Mouse (Mus musculus) embryonic facial prominence, embryonic 10.5 days (tissue): ENCODE measurements at regions not wholly inside any gene's neighbourhood (a gene's known extent, or its start where the extent isn't known, plus 50 kb on each side); places are given as distances from the start of the nearest gene placed in this dataset.

Source experiments
- DNase-seq: peaks from one replicate; pipeline ENCODE4 v3.0.0-alpha.2; 2017; ENCODE audit warnings: low spot score
- H3K27ac ChIP-seq: fragments of 300-500 bp; sonication (generic); replicated peaks from 2 replicates; pipeline ENCODE4 v1.5.1; 2016; ENCODE audit warnings: mild to moderate bottlenecking
- H3K27me3 ChIP-seq: fragments of 300-500 bp; sonication (generic); replicated peaks from 2 replicates; pipeline ENCODE4 v1.6.1; 2016; ENCODE audit warnings: low read depth, mild to moderate bottlenecking; ENCODE audit not compliant: poor library complexity, severe bottlenecking
- H3K36me3 ChIP-seq: fragments of 300-500 bp; sonication (generic); replicated peaks from 2 replicates; pipeline ENCODE4 v1.6.1; 2016; ENCODE audit warnings: mild to moderate bottlenecking, moderate library complexity
- H3K4me1 ChIP-seq: fragments of 300-500 bp; sonication (generic); 2 replicates; pipeline ENCODE4 v1.6.1; 2016
- H3K4me3 ChIP-seq: fragments of 300-500 bp; sonication (generic); 2 replicates; pipeline ENCODE4 v1.5.1; 2016; ENCODE audit warnings: mild to moderate bottlenecking, moderate library complexity
- H3K9me3 ChIP-seq: fragments of 300-500 bp; sonication (generic); 2 replicates; pipeline ENCODE4 v1.6.1; 2016; ENCODE audit warnings: mild to moderate bottlenecking
- WGBS: fragments of 180-500 bp; shearing (Covaris S2); methylation state at CpG from one replicate; pipeline ENCODE4 v1.1.7; 2016; 5-methylcytosine and 5-hydroxymethylcytosine counted together

DNA sequence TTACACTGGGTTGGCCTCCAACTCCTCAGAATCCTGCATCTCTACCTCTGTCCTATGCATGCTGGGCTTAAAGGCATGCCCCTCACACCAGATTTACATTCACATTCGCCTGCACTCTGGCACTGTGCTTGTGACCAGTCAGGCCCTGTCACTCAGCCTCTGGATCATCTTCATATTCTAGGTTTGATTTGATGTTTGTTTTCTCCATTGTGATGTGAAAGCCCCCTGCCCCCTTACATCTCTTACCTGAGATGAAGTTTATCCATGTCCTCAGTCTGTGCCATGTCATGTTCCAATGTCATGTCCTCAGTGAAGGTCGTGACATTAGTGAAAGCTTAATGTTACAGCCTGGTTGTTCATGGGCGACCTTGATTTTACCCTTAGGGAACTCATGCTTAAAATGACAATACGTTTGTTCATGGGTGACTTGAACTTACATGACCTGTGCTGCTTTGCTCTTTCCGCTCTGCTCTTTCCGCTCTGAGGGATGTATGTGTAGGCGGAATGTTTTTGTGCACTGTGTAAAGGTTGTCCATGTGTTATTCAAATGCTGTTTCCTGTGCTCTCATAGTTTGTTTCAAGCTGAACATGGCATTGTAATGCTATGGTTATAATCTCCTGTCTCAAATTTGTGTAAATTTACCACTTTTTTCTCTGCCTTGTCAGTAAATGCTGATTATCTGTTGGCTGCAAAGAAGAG is 257.3 kb upstream of the Gm5148 start:
- WGBS: 46% methylated on average over 7 of the region's 7 CpGs
- Histone ChIP-seq H3K36me3 (no peaks in the 10 kb centered on the region), H3K4me3 (no peak overlapping the region), H3K4me1 (peaks cover 33% of the 10 kb centered on the region), H3K27me3 (peaks cover 13% of the 10 kb centered on the region; the same call in 1 of the 2 replicates), H3K9me3 (no peaks in the 10 kb centered on the region), H3K27ac (no peak overlapping the region)
- no peak for DNase-seq

DNA sequence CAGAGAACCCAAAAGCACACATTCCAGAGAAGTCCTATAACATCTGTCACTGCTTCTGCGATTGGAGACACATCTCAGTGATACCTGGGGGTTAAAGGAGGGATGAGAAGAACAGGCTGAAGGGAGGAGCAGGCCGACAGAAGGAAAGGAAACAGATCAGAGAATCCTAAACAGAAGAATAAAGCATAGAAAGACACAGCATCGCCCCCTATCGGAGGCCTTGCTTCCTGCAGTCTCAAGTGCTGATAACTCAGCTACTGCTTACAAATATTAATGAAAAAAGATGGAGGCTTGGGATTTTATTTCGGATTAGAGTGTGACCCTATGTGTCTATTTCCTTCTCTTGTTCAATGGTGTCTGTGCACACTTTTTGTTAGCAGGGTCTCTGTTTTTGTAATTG is 255.6 kb upstream of the Gm5148 start:
- Histone ChIP-seq H3K27ac (no peak overlapping the region), H3K9me3 (no peaks in the 10 kb centered on the region), H3K4me1 (peaks cover 47% of the 10 kb centered on the region), H3K36me3 (no peaks in the 10 kb centered on the region), H3K4me3 (no peak overlapping the region), H3K27me3 (0 out of 2 replicates have a peak, but pooled peaks cover 8% of the 10 kb centered on the region)
- 55% methylated on average over 5 of the region's 5 CpGs for WGBS
- no peak for DNase-seq

DNA sequence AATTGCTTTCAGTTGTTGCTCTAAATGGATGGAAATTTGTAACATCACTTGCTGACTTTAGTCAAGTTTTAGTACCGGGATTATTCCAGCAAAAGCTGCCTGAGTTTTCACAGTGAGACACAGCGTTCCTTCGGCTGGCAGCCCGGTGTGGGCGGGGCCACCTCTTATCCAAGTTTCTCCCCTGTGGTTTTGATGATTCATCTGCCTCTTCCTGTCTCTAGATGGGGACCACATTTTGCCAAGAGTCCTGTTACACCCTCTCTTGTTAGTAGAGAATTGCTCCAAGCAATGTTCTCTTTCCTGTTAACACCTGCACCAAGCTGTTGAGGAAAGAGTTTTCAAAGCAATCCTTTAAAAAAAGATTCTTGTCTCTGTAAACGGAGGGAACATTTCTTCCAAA is 254.2 kb upstream of the Gm5148 start:
- Histone ChIP-seq H3K4me1 (peaks cover 46% of the 10 kb centered on the region), H3K9me3 (no peaks in the 10 kb centered on the region), H3K27me3 (no peaks in the 10 kb centered on the region), H3K4me3 (no peak overlapping the region), H3K36me3 (no peaks in the 10 kb centered on the region), H3K27ac (no peak overlapping the region)
- WGBS: 34% methylated on average over 6 of the region's 6 CpGs
- peak; percentile 31 for DNase-seq

DNA sequence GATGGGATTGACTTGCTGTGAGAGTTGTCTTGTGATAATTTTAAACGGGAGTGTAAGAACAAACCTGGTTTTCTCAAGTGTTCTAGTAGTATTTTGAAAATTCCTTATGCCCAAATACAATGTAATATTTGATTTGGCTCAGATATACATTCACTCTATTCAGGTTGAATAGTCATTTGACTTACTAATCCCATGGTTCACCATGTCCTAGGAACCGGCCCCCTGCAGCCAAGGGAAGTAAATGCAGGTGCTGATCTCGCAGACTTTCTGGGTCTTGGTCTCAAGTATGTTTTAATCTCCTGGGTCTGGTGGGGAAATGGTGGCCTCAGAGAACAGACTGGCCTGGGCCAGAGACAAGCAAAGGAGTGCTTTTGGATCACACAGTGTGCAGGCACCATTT is 253.2 kb upstream of the Gm5148 start:
- Histone ChIP-seq H3K4me3 (no peak overlapping the region), H3K9me3 (no peaks in the 10 kb centered on the region), H3K4me1 (peaks cover 46% of the 10 kb centered on the region), H3K36me3 (no peaks in the 10 kb centered on the region), H3K27ac (no peak overlapping the region), H3K27me3 (no peaks in the 10 kb centered on the region)
- DNase-seq: no peak
- 64% methylated on average over 3 of the region's 3 CpGs for WGBS

DNA sequence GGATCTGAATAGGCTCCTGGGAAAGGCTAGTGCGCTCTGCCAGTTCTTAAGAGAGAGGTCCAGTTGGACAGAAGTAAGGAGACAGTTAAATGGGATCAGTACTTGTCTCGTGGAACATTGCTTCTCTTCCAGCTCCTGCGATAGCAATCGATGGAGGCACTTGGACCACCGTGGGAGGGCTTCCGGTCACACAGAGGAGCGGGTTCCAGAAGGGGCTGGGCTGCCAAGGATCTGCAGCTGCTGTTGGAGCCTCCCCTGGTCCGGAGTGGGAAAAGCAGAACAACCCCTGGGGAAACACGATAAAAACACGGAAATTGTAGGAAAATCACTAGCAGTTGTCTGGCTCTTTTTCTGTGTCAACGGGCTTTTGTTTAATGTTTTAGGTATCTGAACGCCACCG is 252.3 kb upstream of the Gm5148 start:
- Histone ChIP-seq H3K27me3 (no peaks in the 10 kb centered on the region), H3K9me3 (no peaks in the 10 kb centered on the region), H3K4me3 (peak overlapping the region; percentile 37; the same call in 1 of the 2 replicates), H3K36me3 (no peaks in the 10 kb centered on the region), H3K27ac (peak overlapping the region; percentile 49), H3K4me1 (peaks cover 45% of the 10 kb centered on the region)
- 31% methylated on average over 13 of the region's 13 CpGs for WGBS
- DNase-seq: peak; percentile 65

DNA sequence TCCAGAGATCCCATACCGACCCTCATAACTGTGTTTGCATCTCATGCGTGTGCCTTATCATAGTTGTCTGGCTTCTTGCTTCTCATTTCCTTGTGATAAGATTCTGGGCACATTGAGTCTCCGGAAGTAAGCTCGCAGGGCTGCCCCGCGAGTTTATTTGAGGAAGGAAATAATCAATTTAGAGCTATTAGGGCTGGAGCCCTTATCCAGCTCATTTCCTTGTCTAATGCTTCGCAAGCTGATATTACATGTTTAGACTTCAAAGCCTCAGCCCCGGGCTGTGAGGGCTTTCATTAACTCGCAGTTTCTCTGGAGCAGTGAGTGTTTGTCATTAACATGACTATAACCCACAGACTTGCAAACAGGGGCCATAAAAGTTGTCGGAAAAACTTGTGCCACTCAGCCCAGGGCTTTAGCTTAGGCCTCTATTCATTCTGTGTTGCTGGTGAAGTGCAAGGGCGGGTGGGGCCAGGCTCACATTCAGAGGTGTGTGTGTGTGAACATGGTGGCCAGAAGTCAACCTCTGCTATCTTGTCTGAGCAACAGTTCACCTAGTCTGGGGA is 251.0 kb upstream of the Gm5148 start:
- H3K36me3 ChIP-seq: no peaks in the 10 kb centered on the region
- H3K4me3 ChIP-seq: no peak overlapping the region
- DNase-seq: peak; percentile 34
- H3K9me3 ChIP-seq: no peaks in the 10 kb centered on the region
- no peak overlapping the region; the same call in 1 of the 2 replicates for H3K27ac ChIP-seq
- H3K27me3 ChIP-seq: no peaks in the 10 kb centered on the region
- H3K4me1 ChIP-seq: peaks cover 47% of the 10 kb centered on the region
- 32% methylated on average over 11 of the region's 11 CpGs for WGBS

DNA sequence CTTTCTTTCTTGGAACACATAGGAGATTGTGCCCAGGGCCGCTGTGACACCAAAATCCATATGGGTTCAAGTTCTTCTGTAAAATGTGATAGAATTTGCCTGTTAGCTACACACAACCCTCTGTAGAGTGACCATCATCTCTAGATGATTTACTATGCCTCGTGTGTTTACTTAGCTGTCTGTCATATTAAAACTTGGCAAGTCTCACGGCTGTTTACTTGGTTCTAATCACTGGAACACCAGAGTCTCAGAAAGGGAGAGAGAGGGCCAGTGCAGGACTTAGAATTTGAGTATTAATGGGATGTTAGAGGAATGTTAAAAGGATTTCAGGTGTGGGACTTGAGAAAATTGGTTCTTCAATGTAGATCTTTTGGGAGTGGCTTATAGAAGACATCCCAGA is 248.6 kb upstream of the Gm5148 start:
- Histone ChIP-seq H3K27ac (no peak overlapping the region), H3K27me3 (no peaks in the 10 kb centered on the region), H3K9me3 (no peaks in the 10 kb centered on the region), H3K4me1 (peaks cover 38% of the 10 kb centered on the region), H3K36me3 (no peaks in the 10 kb centered on the region), H3K4me3 (no peak overlapping the region)
- DNase-seq: no peak
- WGBS: 78% methylated on average over 3 of the region's 3 CpGs

DNA sequence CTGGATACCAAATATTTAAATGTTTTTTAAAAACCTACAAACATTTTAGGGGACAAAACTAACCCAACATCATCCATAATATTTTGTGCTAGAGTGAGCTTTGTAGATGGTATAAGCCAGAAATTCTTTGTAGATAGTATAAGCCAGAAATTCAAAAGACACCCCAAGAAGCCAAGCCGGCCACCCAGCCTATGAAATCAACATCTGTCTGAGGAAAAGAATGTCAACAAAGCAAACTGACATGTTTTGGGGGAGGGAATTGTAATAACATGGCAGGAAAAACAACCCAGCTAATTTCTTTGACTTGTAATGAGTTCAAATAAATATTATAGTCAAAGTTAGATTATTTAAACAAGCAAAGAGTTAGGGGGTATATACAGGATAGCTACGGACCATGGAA is 246.9 kb upstream of the Gm5148 start:
- Histone ChIP-seq H3K27me3 (no peaks in the 10 kb centered on the region), H3K4me1 (peaks cover 24% of the 10 kb centered on the region), H3K9me3 (no peaks in the 10 kb centered on the region), H3K4me3 (no peak overlapping the region), H3K27ac (no peak overlapping the region), H3K36me3 (no peaks in the 10 kb centered on the region)
- no peak for DNase-seq
- 47% methylated on average over 2 of the region's 2 CpGs for WGBS

DNA sequence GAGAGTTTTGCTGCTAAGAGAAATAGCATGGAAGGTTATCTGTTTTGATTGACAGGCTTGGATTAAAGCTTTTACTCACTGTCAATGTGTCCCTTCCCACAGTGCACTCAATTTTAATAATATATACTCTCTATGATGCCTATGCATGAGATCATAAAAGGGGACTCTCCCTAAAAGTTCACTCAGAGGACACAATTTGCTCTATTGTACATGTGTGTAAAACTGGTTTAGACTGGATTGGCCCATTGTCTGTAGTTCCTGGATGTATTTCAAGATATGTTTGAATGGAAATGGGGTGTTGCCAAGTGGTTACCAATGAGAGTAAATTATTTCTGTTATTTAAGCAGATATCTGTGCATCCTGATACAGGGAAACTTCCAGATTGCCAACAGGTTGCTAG is 244.4 kb upstream of the Gm5148 start:
- DNase-seq: no peak
- H3K4me1 ChIP-seq: 0 out of 2 replicates have a peak, but pooled peaks cover 8% of the 10 kb centered on the region
- no peaks in the 10 kb centered on the region for H3K27me3 ChIP-seq
- H3K27ac ChIP-seq: no peak overlapping the region
- H3K36me3 ChIP-seq: no peaks in the 10 kb centered on the region
- no peak overlapping the region for H3K4me3 ChIP-seq
- no peaks in the 10 kb centered on the region for H3K9me3 ChIP-seq

DNA sequence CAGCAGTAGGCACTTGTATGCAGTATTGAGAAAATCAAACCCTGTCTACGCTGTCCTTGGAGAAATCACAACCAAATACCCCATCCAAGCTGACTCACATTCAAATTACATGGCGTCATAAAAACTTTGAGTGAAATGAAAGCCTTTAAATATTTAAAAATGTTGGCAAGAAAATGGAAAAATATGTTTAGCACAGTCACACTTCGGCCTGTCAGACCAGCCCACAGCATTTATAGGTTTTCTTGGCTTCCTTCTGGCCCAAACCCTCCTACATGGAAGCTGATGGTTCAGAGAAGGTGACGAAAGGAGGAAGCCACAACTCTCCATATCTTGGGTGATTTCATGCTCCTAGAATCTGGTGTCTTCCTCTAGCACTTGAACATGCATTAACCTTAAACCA is 240.9 kb upstream of the Gm5148 start:
- no peak overlapping the region for H3K4me3 ChIP-seq
- no peaks in the 10 kb centered on the region for H3K4me1 ChIP-seq
- H3K9me3 ChIP-seq: no peaks in the 10 kb centered on the region
- no peak overlapping the region for H3K27ac ChIP-seq
- no peak for DNase-seq
- 91% methylated on average over 4 of the region's 4 CpGs for WGBS
- no peaks in the 10 kb centered on the region for H3K36me3 ChIP-seq
- H3K27me3 ChIP-seq: no peaks in the 10 kb centered on the region

DNA sequence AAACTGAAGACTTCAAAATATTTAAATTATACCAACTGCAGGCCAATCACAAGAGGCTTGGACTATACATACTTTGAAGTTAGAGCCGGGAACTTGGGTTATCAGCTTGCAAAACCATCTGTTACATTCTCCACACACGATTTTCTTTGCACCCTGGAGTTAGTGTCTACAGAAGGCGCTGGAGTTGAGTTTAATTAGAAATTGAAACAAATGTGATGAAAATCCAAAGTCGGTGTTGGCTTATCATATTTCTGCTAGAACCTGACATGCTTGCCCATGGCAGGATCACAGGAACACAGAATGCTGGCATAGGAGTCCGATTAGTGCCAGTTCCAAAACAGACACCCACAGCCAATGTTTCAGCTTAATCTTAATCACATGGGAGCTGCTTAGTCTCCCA is 239.8 kb upstream of the Gm5148 start:
- no peaks in the 10 kb centered on the region for H3K27me3 ChIP-seq
- H3K4me1 ChIP-seq: no peaks in the 10 kb centered on the region
- H3K36me3 ChIP-seq: no peaks in the 10 kb centered on the region
- H3K27ac ChIP-seq: no peak overlapping the region
- WGBS: 89% methylated on average over 5 of the region's 5 CpGs
- DNase-seq: no peak
- no peak overlapping the region for H3K4me3 ChIP-seq
- H3K9me3 ChIP-seq: no peaks in the 10 kb centered on the region

DNA sequence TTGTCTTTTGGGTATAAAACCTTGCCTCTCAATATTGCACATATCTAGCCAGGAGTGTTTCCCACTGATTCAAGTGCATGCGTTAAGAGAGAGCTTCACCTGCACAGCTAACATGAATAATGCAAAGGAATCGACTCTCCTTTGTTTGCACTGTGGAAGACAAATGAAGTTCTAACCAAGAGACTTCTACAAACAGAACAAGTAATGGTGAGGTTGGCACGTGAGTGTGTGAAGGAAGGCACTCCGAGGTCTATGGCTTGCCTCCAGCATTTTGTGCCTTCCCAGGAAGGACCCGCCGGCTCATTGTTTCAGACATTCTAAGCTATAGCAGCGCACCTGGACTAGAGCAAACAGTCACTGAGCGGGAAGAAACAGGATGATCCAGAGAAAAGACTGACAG is 238.5 kb upstream of the Gm5148 start:
- DNase-seq: no peak
- Histone ChIP-seq H3K27me3 (no peaks in the 10 kb centered on the region), H3K27ac (no peak overlapping the region), H3K4me1 (peaks cover 9% of the 10 kb centered on the region), H3K36me3 (no peaks in the 10 kb centered on the region), H3K4me3 (no peak overlapping the region), H3K9me3 (no peaks in the 10 kb centered on the region)
- WGBS: 84% methylated on average over 8 of the region's 8 CpGs

DNA sequence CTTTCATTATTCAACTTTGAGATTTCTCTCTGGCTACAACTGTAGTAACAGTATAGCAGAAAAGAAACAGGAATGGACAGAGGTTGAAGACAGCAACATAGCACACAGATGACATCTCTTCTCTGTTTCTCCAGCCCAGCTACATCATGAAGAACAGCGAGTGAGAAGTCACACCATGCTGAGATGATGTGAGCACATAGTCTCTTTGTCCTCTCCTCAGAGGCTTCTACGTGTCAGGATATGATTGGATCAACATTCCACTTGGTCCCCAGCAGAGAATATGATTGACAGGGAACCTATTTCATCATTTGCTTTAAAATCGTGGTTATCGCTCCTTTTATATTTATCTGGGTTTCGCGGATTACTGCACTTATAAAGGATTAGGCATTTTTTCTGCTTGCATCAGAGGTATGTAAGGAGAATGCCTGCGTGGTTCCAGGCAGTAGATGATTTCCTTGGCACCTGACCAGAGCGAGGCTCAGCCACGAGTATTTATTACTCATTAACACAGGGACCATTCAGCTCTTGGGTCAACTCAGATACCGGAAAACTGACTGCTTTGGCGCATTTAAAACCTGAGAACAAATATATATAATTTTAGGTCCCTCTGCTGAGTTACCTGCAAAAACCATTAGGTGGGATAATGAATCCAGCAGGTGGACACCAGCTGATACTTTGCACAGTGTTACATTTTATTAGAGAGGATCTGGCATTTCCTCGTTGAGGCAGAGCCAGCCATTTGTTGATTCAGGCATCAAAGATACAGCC is 237.9 kb upstream of the Gm5148 start:
- Histone ChIP-seq H3K9me3 (no peaks in the 10 kb centered on the region), H3K4me1 (peaks cover 10% of the 10 kb centered on the region), H3K36me3 (no peaks in the 10 kb centered on the region), H3K4me3 (no peak overlapping the region), H3K27me3 (no peaks in the 10 kb centered on the region), H3K27ac (no peak overlapping the region)
- no peak for DNase-seq
- WGBS: 89% methylated on average over 12 of the region's 12 CpGs
